Mouse (Mus musculus): ENCODE measurements around the gene Lrrc74a. TPM values are rescaled to one million over a fixed set of nuclear protein-coding genes. Genes with fewer than 3 reads are reported as not detected.

The Lrrc74a gene
- total RNA-seq, 1 experiment: not detected

DNA sequence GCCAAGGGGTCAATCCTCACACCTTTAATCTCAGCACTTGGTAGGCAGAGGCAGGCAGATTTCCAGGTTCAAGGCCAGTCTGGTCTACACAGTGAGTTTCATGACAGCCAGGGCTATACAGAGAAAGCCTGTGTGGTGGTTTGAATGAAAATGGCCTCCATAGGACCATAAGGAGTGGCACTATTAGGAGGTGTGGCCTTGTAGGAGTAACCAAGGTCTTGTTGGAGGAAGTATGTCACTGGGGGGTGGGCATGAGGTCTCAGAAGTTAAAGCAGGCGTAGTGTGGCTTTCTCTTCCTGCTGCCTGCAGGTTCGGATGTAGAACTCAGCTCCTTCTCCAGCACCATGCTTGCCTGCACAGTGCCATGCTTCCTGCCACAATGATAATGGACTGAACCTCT is 57.8 kb downstream of the Lrrc74a start:
- Histone ChIP-seq H3K9ac (ENCODE audit: insufficient read depth, low read depth, low read length, poor library complexity, severe bottlenecking) (no peak overlapping the region), H3K9me3 (ENCODE audit: control insufficient read depth, insufficient read depth, low read depth, low read length) (no peaks in the 10 kb centered on the region), H3K4me1 (ENCODE audit: control insufficient read depth in 2 of 2, insufficient read depth in 2 of 2, low read length in 2 of 2, poor library complexity in 1 of 2) (peaks cover 5 to 24% of the 10 kb centered on the region in 2 experiments; a peak in 3 of 4 replicates), H3K27ac (ENCODE audit: insufficient read depth, low read depth, low read length, poor library complexity, severe bottlenecking) (no peak overlapping the region), H3K4me3 (ENCODE audit: insufficient read depth in 1 of 2, low read depth in 1 of 2, low read length in 2 of 2, poor library complexity in 1 of 2, severe bottlenecking in 1 of 2) (no peak overlapping the region), H3K36me3 (ENCODE audit: control insufficient read depth, insufficient read depth, low read length, poor library complexity, severe bottlenecking) (no peaks in the 10 kb centered on the region)
- no peak for DNase-seq (ENCODE audit: low read depth, low spot score)
- no peak for TF ChIP-seq ZNF384 (IDR thresholded peaks at IDR 0.05; ENCODE audit: low read depth, low read length)
- in situ Hi-C loops (cut with MboI; ENCODE audit: low sequenced_read_pairs in 2 of 2, unreplicated experiment in 2 of 2): loop anchor here in 1 of 2 experiments (10.0 kb wide), 1 partner anchor 143 kb away; no protein-coding TSS in a partner anchor

DNA sequence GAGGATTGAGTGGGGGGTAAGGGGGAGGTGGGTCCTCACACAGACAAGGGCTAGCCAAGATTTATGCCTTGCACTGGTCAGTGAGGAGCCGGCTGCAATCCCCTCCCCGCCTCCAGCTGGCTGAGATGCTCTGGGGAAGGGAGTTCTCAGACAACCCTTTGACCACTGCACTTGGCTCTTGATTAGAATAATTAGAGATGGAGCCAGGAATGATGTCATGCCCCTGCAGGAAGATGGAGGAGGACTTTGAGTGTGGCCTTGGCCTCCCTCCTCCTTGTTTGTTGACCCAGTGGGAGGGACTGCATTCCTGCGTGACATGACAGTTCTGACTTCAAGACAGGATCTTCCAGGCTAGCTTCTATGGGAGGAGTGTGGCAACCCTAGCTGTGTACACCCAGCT is 59.7 kb downstream of the Lrrc74a start:
- no peak overlapping the region for H3K27ac ChIP-seq (ENCODE audit: insufficient read depth, low read depth, low read length, poor library complexity, severe bottlenecking)
- H3K9ac ChIP-seq (ENCODE audit: insufficient read depth, low read depth, low read length, poor library complexity, severe bottlenecking): no peak overlapping the region
- in situ Hi-C loops (cut with MboI; ENCODE audit: low sequenced_read_pairs in 2 of 2, unreplicated experiment in 2 of 2): loop anchor here in 1 of 2 experiments (10.0 kb wide), 1 partner anchor 141 kb away; no protein-coding TSS in a partner anchor
- peaks cover 4 to 25% of the 10 kb centered on the region in 2 experiments; a peak in 3 of 4 replicates for H3K4me1 ChIP-seq (ENCODE audit: control insufficient read depth in 2 of 2, insufficient read depth in 2 of 2, low read length in 2 of 2, poor library complexity in 1 of 2)
- no peak for DNase-seq (ENCODE audit: low read depth, low spot score)
- no peaks in the 10 kb centered on the region for H3K9me3 ChIP-seq (ENCODE audit: control insufficient read depth, insufficient read depth, low read depth, low read length)
- H3K4me3 ChIP-seq (ENCODE audit: insufficient read depth in 1 of 2, low read depth in 1 of 2, low read length in 2 of 2, poor library complexity in 1 of 2, severe bottlenecking in 1 of 2): no peak overlapping the region
- TF ChIP-seq MAFK (IDR thresholded peaks at IDR 0.05; ENCODE audit: insufficient read depth, low read depth, low read length) (no peak), ZC3H11A (IDR thresholded peaks at IDR 0.05; ENCODE audit: borderline replicate concordance, low read depth, low read length) (no peak), CHD2 (IDR thresholded peaks at IDR 0.05; ENCODE audit: low read depth, low read length) (no peak), ZNF384 (IDR thresholded peaks at IDR 0.05; ENCODE audit: low read depth, low read length) (no peak), HCFC1 (IDR thresholded peaks at IDR 0.05; ENCODE audit: borderline replicate concordance, insufficient read depth, low read length) (no peak)
- H3K36me3 ChIP-seq (ENCODE audit: control insufficient read depth, insufficient read depth, low read length, poor library complexity, severe bottlenecking): no peaks in the 10 kb centered on the region

DNA sequence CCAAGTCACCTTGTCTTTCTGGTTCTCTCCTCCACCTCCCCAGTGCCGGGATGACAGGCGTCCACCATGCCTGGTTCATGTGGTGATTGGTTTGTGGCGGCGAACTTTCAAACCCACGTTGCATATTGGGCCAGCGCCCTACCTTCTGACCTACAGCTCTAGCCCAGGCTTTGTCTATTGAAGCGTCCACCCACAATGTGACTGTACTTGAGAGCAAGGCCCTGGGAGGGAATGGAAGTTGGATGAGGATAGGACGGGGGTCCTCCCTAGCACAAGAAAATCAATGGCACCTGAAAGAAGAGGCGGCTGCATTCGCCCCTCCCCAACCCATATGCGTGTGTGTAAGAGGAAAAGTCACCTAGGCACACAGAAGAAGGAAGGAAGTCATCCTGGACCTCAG is 60.2 kb downstream of the Lrrc74a start:
- no peak for DNase-seq (ENCODE audit: low read depth, low spot score)
- Histone ChIP-seq H3K4me3 (ENCODE audit: insufficient read depth in 1 of 2, low read depth in 1 of 2, low read length in 2 of 2, poor library complexity in 1 of 2, severe bottlenecking in 1 of 2) (no peak overlapping the region), H3K4me1 (ENCODE audit: control insufficient read depth in 2 of 2, insufficient read depth in 2 of 2, low read length in 2 of 2, poor library complexity in 1 of 2) (peaks cover 6 to 28% of the 10 kb centered on the region in 2 experiments; a peak in 3 of 4 replicates), H3K27ac (ENCODE audit: insufficient read depth, low read depth, low read length, poor library complexity, severe bottlenecking) (no peak overlapping the region), H3K9ac (ENCODE audit: insufficient read depth, low read depth, low read length, poor library complexity, severe bottlenecking) (no peak overlapping the region), H3K9me3 (ENCODE audit: control insufficient read depth, insufficient read depth, low read depth, low read length) (no peaks in the 10 kb centered on the region), H3K36me3 (ENCODE audit: control insufficient read depth, insufficient read depth, low read length, poor library complexity, severe bottlenecking) (no peaks in the 10 kb centered on the region)
- TF ChIP-seq HCFC1 (IDR thresholded peaks at IDR 0.05; ENCODE audit: borderline replicate concordance, insufficient read depth, low read length) (no peak), MAFK (IDR thresholded peaks at IDR 0.05; ENCODE audit: insufficient read depth, low read depth, low read length) (no peak), ZC3H11A (IDR thresholded peaks at IDR 0.05; ENCODE audit: borderline replicate concordance, low read depth, low read length) (no peak), ZNF384 (IDR thresholded peaks at IDR 0.05; ENCODE audit: low read depth, low read length) (no peak), CHD2 (IDR thresholded peaks at IDR 0.05; ENCODE audit: low read depth, low read length) (no peak)
- in situ Hi-C loops (cut with MboI; ENCODE audit: low sequenced_read_pairs in 2 of 2, unreplicated experiment in 2 of 2): loop anchor here in 1 of 2 experiments (10.0 kb wide), 1 partner anchor 140 kb away; no protein-coding TSS in a partner anchor

DNA sequence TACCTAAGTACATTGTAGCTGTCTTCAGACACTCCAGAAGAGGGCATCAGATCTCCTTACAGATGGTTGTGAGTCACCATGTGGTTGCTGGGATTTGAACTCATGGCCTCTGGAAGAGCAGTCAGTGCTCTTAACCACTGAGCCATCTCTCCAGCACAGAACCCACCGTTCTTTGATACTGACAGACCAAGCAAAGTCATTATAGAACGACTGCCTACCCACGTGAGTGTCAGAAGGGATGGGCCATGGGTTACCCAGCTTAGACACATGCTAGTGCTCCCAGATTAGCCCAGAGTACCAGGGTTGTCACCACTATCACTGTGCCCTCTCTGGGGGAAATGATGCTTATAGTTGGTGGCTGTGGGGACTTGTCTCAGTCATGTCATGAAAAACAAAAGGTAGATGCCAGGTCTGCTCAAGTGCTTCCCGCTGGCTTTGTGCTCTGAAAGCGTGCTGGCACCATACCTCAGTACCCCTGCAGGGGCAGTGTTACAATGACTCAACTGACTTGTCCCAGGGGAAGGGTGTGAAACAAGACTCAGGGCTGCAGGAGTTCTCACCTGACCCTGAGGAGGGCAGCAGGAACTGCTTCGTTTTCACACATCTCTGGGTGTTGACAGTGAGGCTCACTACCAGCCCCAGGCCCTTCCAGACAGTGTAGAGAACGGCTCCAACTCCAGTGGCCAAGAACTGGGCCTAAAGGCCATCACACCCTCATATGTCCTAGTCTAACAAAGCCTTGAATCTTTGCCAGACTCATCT is 61.1 kb downstream of the Lrrc74a start:
- in situ Hi-C loops (cut with MboI; ENCODE audit: low sequenced_read_pairs in 2 of 2, unreplicated experiment in 2 of 2): loop anchor here in 1 of 2 experiments (10.0 kb wide), 1 partner anchor 140 kb away; no protein-coding TSS in a partner anchor
- Histone ChIP-seq H3K27ac (ENCODE audit: insufficient read depth, low read depth, low read length, poor library complexity, severe bottlenecking) (peak overlapping the region; percentile 53), H3K36me3 (ENCODE audit: control insufficient read depth, insufficient read depth, low read length, poor library complexity, severe bottlenecking) (no peaks in the 10 kb centered on the region), H3K9ac (ENCODE audit: insufficient read depth, low read depth, low read length, poor library complexity, severe bottlenecking) (no peak overlapping the region; the same call in 1 of the 2 replicates), H3K4me3 (ENCODE audit: insufficient read depth in 1 of 2, low read depth in 1 of 2, low read length in 2 of 2, poor library complexity in 1 of 2, severe bottlenecking in 1 of 2) (no peak overlapping the region), H3K9me3 (ENCODE audit: control insufficient read depth, insufficient read depth, low read depth, low read length) (no peaks in the 10 kb centered on the region), H3K4me1 (ENCODE audit: control insufficient read depth in 2 of 2, insufficient read depth in 2 of 2, low read length in 2 of 2, poor library complexity in 1 of 2) (peaks cover 10 to 29% of the 10 kb centered on the region in 2 experiments)
- no peak for DNase-seq (ENCODE audit: low read depth, low spot score)
- TF ChIP-seq CHD2 (IDR thresholded peaks at IDR 0.05; ENCODE audit: low read depth, low read length) (no peak), MAFK (IDR thresholded peaks at IDR 0.05; ENCODE audit: insufficient read depth, low read depth, low read length) (peak; percentile 79)

All from ES-E14 (cell line).